Mouse (Mus musculus): ENCODE measurements around the gene Abca6. TPM values are rescaled to one million over a fixed set of nuclear protein-coding genes. Genes with fewer than 3 reads are reported as not detected.

The Abca6 gene
- polyA plus RNA-seq (2015; fragmentation: Illumina TruSeq; extraction: RNeasy Lipid Tissue Mini Kit (QIAGEN cat#74804); ENCODE audit: low read depth, low replicate concordance), result 1.7 TPM

GRCm38 (mm10) chr11:110251534-110251933, at the start of gene Abca6:
Abca6 (minus strand) TSS chr11:110251776.

GRCm38 (mm10) chr11:110167459-110168251, 83.9 kb downstream of the Abca6 start, which contains the start of gene Abca9:
Abca9 (minus strand) TSS chr11:110168196.

Other genes with a start within 250 kb of the Abca6 start
- gene Abca8a, start 155.8 kb downstream of the Abca6 start, polyA plus RNA-seq (2015; fragmentation: Illumina TruSeq; extraction: RNeasy Lipid Tissue Mini Kit (QIAGEN cat#74804); ENCODE audit: low read depth, low replicate concordance), result 5.8 TPM
- 4.0 TPM for gene Abca9, start 83.6 kb downstream of the Abca6 start, polyA plus RNA-seq (2015; fragmentation: Illumina TruSeq; extraction: RNeasy Lipid Tissue Mini Kit (QIAGEN cat#74804); ENCODE audit: low read depth, low replicate concordance)
- gene Abca5, start 85.9 kb upstream of the Abca6 start, polyA plus RNA-seq (2015; fragmentation: Illumina TruSeq; extraction: RNeasy Lipid Tissue Mini Kit (QIAGEN cat#74804); ENCODE audit: low read depth, low replicate concordance), result 20.3 TPM
- gene Map2k6, start 147.3 kb upstream of the Abca6 start, polyA plus RNA-seq (2015; fragmentation: Illumina TruSeq; extraction: RNeasy Lipid Tissue Mini Kit (QIAGEN cat#74804); ENCODE audit: low read depth, low replicate concordance), result 11.3 TPM

Measured in brain, adult 10 weeks (tissue).